Mouse (Mus musculus) brain, embryonic 14.5 days (tissue): ENCODE data around the gene Mpzl1.

Source experiments
- CTCF ChIP-seq: fragments of 200-500 bp; IDR thresholded peaks from 2 replicates; pipeline ENCODE4 v1.5.1; 2012; ENCODE audit warnings: inconsistent platforms, mild to moderate bottlenecking, moderate library complexity, borderline replicate concordance; ENCODE audit not compliant: insufficient read depth, insufficient read length; ENCODE audit errors: extremely low read depth
- POLR2A ChIP-seq: fragments of 200-500 bp; IDR thresholded peaks from 2 replicates; pipeline ENCODE4 v1.6.1; 2012; ENCODE audit warnings: mild to moderate bottlenecking, inconsistent platforms, borderline replicate concordance; ENCODE audit not compliant: poor library complexity, insufficient read depth, insufficient read length, severe bottlenecking; ENCODE audit errors: extremely low read depth

DNA sequence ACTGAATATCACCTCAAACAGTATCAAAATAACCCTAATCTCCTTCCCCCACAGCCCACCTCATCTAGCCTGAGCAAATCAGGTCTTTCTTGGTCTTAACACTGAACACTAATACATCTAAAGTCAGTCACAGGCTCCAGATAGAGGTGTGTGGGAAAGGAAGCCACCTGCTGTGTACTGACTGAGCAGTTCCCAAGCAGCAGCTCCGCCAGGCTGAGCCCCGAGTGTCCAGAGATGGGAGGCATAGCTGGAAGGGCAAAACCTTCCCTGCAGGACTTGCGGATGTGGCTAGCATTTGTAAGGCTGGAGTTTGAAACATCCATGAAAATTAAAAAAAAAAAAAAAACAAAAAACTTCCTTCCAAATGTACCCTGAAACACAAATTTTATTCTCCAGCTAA, 29.2 kb downstream of the Mpzl1 start:
- TF ChIP-seq CTCF, result no peak
- TF ChIP-seq POLR2A, result no peak
